Mouse (Mus musculus): ENCODE measurements around the gene Cbl. TPM values are rescaled to one million over a fixed set of nuclear protein-coding genes. Genes with fewer than 3 reads are reported as not detected.

The Cbl gene
- 4.9 and 5.7 TPM in 2 replicates for polyA plus RNA-seq (2015; fragmentation: Nextera tagmentation; extraction: Ambion mirVana)

- Histone ChIP-seq H3K9me3 (ENCODE audit: control insufficient read depth, low read length) (no peaks in the 10 kb centered on the region), H3K36me3 (ENCODE audit: control insufficient read depth, insufficient read depth, low read length) (no peaks in the 10 kb centered on the region), H3K4me3 (ENCODE audit: low read depth, low read length) (peak within 1 kb of the TSS; percentile 88), H3K4me2 (replicated peaks; ENCODE audit: low read depth) (peak within 1 kb of the TSS; percentile 65), H3K4me1 (replicated peaks; ENCODE audit: control insufficient read depth, insufficient read depth) (peaks cover 3% of the 10 kb centered on the region; the same call in 1 of the 2 replicates), H3K9ac (ENCODE audit: low read length) (peak within 1 kb of the TSS; percentile 87), H3K27me3 (ENCODE audit: control insufficient read depth, insufficient read depth, low read length) (no peaks in the 10 kb centered on the region), H3K27ac (replicated peaks) (peak within 1 kb of the TSS; percentile 93)
- peak; percentile 97 for ATAC-seq (ENCODE audit: low FRiP score, low TSS enrichment)
- peak; percentile 99 for DNase-seq (ENCODE audit: low spot score)
- under 1% methylated on average over 54 of the region's 76 CpGs for WGBS
- no peak for TF ChIP-seq EP300 (optimal IDR thresholded peaks at IDR 0.05)
- TF ChIP-seq CTCF (IDR thresholded peaks at IDR 0.05; ENCODE audit: low read depth), result peak; percentile 99
These were observed at the start of gene Cbl for GRCm38 (mm10) chr9:44233802-44234478. Cbl (minus strand) TSS chr9:44234049.

GRCm38 (mm10) chr9:44283183-44283582 is 49.3 kb upstream of the Cbl start:
- Histone ChIP-seq H3K9ac (ENCODE audit: low read length) (no peak overlapping the region), H3K27ac (replicated peaks) (no peak overlapping the region), H3K4me2 (replicated peaks; ENCODE audit: low read depth) (no peak overlapping the region), H3K36me3 (ENCODE audit: control insufficient read depth, insufficient read depth, low read length) (peaks cover 2% of the 10 kb centered on the region; the same call in 1 of the 2 replicates), H3K9me3 (ENCODE audit: control insufficient read depth, low read length) (no peaks in the 10 kb centered on the region), H3K4me3 (ENCODE audit: low read depth, low read length) (no peak overlapping the region), H3K27me3 (ENCODE audit: control insufficient read depth, insufficient read depth, low read length) (no peaks in the 10 kb centered on the region), H3K4me1 (replicated peaks; ENCODE audit: control insufficient read depth, insufficient read depth) (no peaks in the 10 kb centered on the region)
- WGBS, result 59% methylated on average over 5 of the region's 5 CpGs
- DNase-seq (ENCODE audit: low spot score) (no peak), ATAC-seq (ENCODE audit: low FRiP score, low TSS enrichment) (no peak)
- no peak for TF ChIP-seq CTCF (IDR thresholded peaks at IDR 0.05; ENCODE audit: low read depth)
- TF ChIP-seq EP300 (optimal IDR thresholded peaks at IDR 0.05), result no peak

GRCm38 (mm10) chr9:44269973-44270372 is 36.1 kb upstream of the Cbl start:
- no peaks in the 10 kb centered on the region for H3K36me3 ChIP-seq (ENCODE audit: control insufficient read depth, insufficient read depth, low read length)
- no peak overlapping the region for H3K9ac ChIP-seq (ENCODE audit: low read length)
- no peaks in the 10 kb centered on the region for H3K9me3 ChIP-seq (ENCODE audit: control insufficient read depth, low read length)
- ATAC-seq (ENCODE audit: low FRiP score, low TSS enrichment) (no peak), DNase-seq (ENCODE audit: low spot score) (no peak)
- H3K4me1 ChIP-seq (replicated peaks; ENCODE audit: control insufficient read depth, insufficient read depth), result 0 out of 2 replicates have a peak, but pooled peaks cover 2% of the 10 kb centered on the region
- H3K27ac ChIP-seq (replicated peaks), result no peak overlapping the region
- 78% methylated on average over 4 of the region's 4 CpGs for WGBS
- no peak overlapping the region for H3K4me2 ChIP-seq (replicated peaks; ENCODE audit: low read depth)
- no peak for TF ChIP-seq EP300 (optimal IDR thresholded peaks at IDR 0.05)
- no peak for TF ChIP-seq CTCF (IDR thresholded peaks at IDR 0.05; ENCODE audit: low read depth)
- no peaks in the 10 kb centered on the region for H3K27me3 ChIP-seq (ENCODE audit: control insufficient read depth, insufficient read depth, low read length)
- H3K4me3 ChIP-seq (ENCODE audit: low read depth, low read length), result no peak overlapping the region

GRCm38 (mm10) chr9:44269077-44269476 is 35.2 kb upstream of the Cbl start:
- H3K9ac ChIP-seq (ENCODE audit: low read length), result no peak overlapping the region
- DNase-seq (ENCODE audit: low spot score) (no peak), ATAC-seq (ENCODE audit: low FRiP score, low TSS enrichment) (no peak)
- no peaks in the 10 kb centered on the region for H3K27me3 ChIP-seq (ENCODE audit: control insufficient read depth, insufficient read depth, low read length)
- WGBS, result 83% methylated on average over 3 of the region's 3 CpGs
- 0 out of 2 replicates have a peak overlapping the region, but pooled peaks have one; percentile 35 for H3K27ac ChIP-seq (replicated peaks)
- no peak overlapping the region for H3K4me2 ChIP-seq (replicated peaks; ENCODE audit: low read depth)
- H3K4me3 ChIP-seq (ENCODE audit: low read depth, low read length), result no peak overlapping the region
- H3K4me1 ChIP-seq (replicated peaks; ENCODE audit: control insufficient read depth, insufficient read depth), result 0 out of 2 replicates have a peak, but pooled peaks cover 2% of the 10 kb centered on the region
- H3K9me3 ChIP-seq (ENCODE audit: control insufficient read depth, low read length), result no peaks in the 10 kb centered on the region
- no peak for TF ChIP-seq EP300 (optimal IDR thresholded peaks at IDR 0.05)
- TF ChIP-seq CTCF (IDR thresholded peaks at IDR 0.05; ENCODE audit: low read depth), result peak; percentile 70
- no peaks in the 10 kb centered on the region for H3K36me3 ChIP-seq (ENCODE audit: control insufficient read depth, insufficient read depth, low read length)

GRCm38 (mm10) chr9:44268432-44268831 is 34.6 kb upstream of the Cbl start, which contains the start of gene Nlrx1:
Nlrx1 (minus strand) TSS chr9:44268599.
- DNase-seq (ENCODE audit: low spot score) (no peak), ATAC-seq (ENCODE audit: low FRiP score, low TSS enrichment) (peak; percentile 27; the same call in 1 of the 2 replicates)
- TF ChIP-seq EP300 (optimal IDR thresholded peaks at IDR 0.05) (no peak), CTCF (IDR thresholded peaks at IDR 0.05; ENCODE audit: low read depth) (no peak)
- Histone ChIP-seq H3K9me3 (ENCODE audit: control insufficient read depth, low read length) (no peaks in the 10 kb centered on the region), H3K4me1 (replicated peaks; ENCODE audit: control insufficient read depth, insufficient read depth) (0 out of 2 replicates have a peak, but pooled peaks cover 2% of the 10 kb centered on the region), H3K4me2 (replicated peaks; ENCODE audit: low read depth) (peak within 1 kb of the TSS; percentile 85), H3K36me3 (ENCODE audit: control insufficient read depth, insufficient read depth, low read length) (no peaks in the 10 kb centered on the region), H3K4me3 (ENCODE audit: low read depth, low read length) (peak within 1 kb of the TSS; percentile 56), H3K27me3 (ENCODE audit: control insufficient read depth, insufficient read depth, low read length) (no peaks in the 10 kb centered on the region), H3K27ac (replicated peaks) (peak within 1 kb of the TSS; percentile 97), H3K9ac (ENCODE audit: low read length) (peak within 1 kb of the TSS; percentile 94)
- WGBS, result 45% methylated on average over 6 of the region's 6 CpGs

- Histone ChIP-seq H3K36me3 (ENCODE audit: control insufficient read depth, insufficient read depth, low read length) (no peaks in the 10 kb centered on the region), H3K4me2 (replicated peaks; ENCODE audit: low read depth) (peak overlapping the region; percentile 85), H3K9ac (ENCODE audit: low read length) (peak overlapping the region; percentile 94), H3K9me3 (ENCODE audit: control insufficient read depth, low read length) (no peaks in the 10 kb centered on the region), H3K4me1 (replicated peaks; ENCODE audit: control insufficient read depth, insufficient read depth) (0 out of 2 replicates have a peak, but pooled peaks cover 2% of the 10 kb centered on the region), H3K27me3 (ENCODE audit: control insufficient read depth, insufficient read depth, low read length) (no peaks in the 10 kb centered on the region), H3K27ac (replicated peaks) (peak overlapping the region; percentile 97), H3K4me3 (ENCODE audit: low read depth, low read length) (peak overlapping the region; percentile 56)
- ATAC-seq (ENCODE audit: low FRiP score, low TSS enrichment) (peak; percentile 93), DNase-seq (ENCODE audit: low spot score) (peak; percentile 93)
- peak; percentile 79 for TF ChIP-seq CTCF (IDR thresholded peaks at IDR 0.05; ENCODE audit: low read depth)
- TF ChIP-seq EP300 (optimal IDR thresholded peaks at IDR 0.05), result no peak
- WGBS, result 5% methylated on average over 28 of the region's 28 CpGs
These were observed 34.1 kb upstream of the Cbl start for GRCm38 (mm10) chr9:44268027-44268360.
